Mouse (Mus musculus) WW6 (cell line): ENCODE measurements around the gene Phf6.
"Not testable (repeated sequence)": the region's sequence is repeated elsewhere in the genome, so short reads cannot be mapped to it uniquely, and the experiment has no call there.

Experiments
- DNase-seq: peaks from one replicate; pipeline ENCODE4 v3.0.0-alpha.2; 2013; ENCODE audit warnings: low read depth, low spot score

Phf6 gene

DNA sequence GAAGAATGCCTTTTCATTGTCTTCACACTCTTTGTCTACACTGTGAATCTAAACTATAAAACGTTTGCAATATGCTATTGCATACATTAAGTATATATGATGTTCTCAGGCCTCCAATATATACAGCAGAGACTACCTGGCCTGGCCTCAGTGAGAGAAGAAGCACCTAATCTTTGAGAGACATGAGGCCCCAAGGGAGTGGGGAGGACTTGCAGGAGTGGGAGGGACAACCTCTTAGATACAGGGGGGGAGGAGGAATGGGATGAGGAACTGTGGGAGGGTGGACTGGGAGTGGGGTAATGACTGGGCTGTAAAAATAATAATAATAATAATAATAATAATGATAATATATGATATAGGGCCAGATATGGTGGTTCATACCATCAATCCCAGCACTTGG is 66.5 kb downstream of the Phf6 start:
- DNase-seq: no peak

DNA sequence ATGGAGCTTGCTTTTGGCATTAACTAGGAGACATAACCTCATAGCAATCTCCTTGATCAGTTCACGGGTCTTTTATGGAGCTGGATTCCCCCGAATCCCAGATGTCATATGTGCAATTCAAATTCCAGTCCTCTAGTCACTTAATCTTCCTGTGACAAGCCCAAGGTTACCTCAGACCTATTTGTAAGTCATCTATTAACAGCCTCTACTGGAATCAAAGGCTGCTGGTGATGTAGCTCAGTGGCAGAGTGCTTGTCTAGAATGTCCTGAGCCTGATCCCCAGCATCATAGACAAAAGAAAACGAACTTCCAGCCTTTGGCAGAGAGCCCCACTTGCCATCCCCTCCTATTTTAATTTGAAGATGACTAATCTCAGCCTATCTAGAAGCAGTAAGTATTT is 69.3 kb downstream of the Phf6 start:
- DNase-seq: no peak

- peak; percentile 47 for DNase-seq
These were observed 76.1 kb downstream of the Phf6 start, which contains the start of gene Hprt for GRCm38 (mm10) chrX:52987905-52988783. Gene Hprt (plus strand): TSS chrX:52988137.

DNA sequence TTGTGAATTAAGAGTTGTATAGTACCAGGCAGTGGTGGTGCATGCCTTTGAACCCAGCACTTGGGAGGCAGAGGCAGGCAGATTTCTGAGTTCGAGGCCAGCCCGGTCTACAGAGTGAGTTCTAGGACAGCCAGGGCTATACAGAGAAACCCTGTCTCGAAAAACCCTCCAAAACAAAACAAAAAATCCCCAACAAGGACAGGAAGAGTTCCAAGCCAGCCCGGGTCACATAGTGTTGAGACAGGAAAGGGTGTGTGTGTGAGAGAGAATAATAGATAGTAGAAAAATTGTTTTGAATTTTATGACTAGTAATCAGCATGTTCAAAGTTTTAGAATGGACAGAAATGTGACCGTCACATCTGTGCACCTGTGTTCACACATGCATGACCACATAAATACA is 82.7 kb downstream of the Phf6 start:
- DNase-seq: not testable (repeated sequence)

DNA sequence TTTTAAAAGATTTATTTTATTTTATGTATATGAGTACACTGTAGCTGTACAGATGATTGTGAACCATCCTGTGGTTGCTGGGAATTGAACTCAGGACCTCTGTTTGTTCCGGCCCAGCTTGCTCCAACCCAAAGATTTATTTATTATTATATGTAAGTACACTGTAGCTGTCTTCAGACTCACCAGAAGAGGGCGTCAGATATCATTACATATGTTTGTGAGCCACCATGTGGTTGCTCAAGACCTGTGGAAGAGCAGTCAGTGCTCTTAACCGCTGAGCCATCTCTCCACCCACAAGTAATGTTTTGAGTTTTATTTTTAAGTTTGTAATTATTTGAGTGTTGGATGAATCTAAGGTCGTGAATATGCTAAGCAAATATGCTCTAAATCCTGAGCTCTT is 92.8 kb downstream of the Phf6 start:
- not testable (repeated sequence) for DNase-seq

GRCm38 (mm10) chrX:53006062-53006461 is 94.0 kb downstream of the Phf6 start:
- no peak for DNase-seq
